Mouse (Mus musculus) kidney, adult 2 months (tissue): ENCODE measurements around the gene Slc15a4. TPM values are rescaled to one million over a fixed set of nuclear protein-coding genes. Genes with fewer than 3 reads are reported as not detected.
A peak's percentile ranks its signal among the peaks of the same experiment; 100 is the strongest.

Experiments
- DNase-seq: peaks from one replicate; pipeline ENCODE4 v3.0.0; 2021
- H3K27ac ChIP-seq: fragments of 200-500 bp; 2 replicates; pipeline ENCODE4 v1.5.1; 2012; ENCODE audit warnings: low read depth, low read length, control low read depth, inconsistent platforms; ENCODE audit not compliant: insufficient read depth
- H3K27me3 ChIP-seq: fragments of 200-500 bp; replicated peaks from 2 replicates; pipeline ENCODE4 v1.6.1; 2012; ENCODE audit warnings: mild to moderate bottlenecking, moderate library complexity, low read length, inconsistent platforms; ENCODE audit not compliant: control insufficient read depth, insufficient read depth
- H3K36me3 ChIP-seq: fragments of 200-500 bp; 2 replicates; pipeline ENCODE4 v1.6.1; 2012; ENCODE audit warnings: mild to moderate bottlenecking, moderate library complexity, low read length, inconsistent platforms; ENCODE audit not compliant: control insufficient read depth, insufficient read depth
- H3K4me1 ChIP-seq: fragments of 200-500 bp; 2 replicates; pipeline ENCODE4 v1.6.1; 2011; ENCODE audit warnings: low read length; ENCODE audit not compliant: control insufficient read depth, insufficient read depth
- H3K4me3 ChIP-seq: fragments of 200-500 bp; 2 replicates; pipeline ENCODE4 v1.5.1; 2011; ENCODE audit warnings: mild to moderate bottlenecking, low read depth, low read length, control low read depth; ENCODE audit not compliant: insufficient read depth
- CTCF ChIP-seq: fragments of 200-500 bp; conservative IDR thresholded peaks from 2 replicates; pipeline ENCODE4 v1.5.1; 2011; ENCODE audit warnings: low read depth, mild to moderate bottlenecking, control low read depth, low read length, moderate library complexity, mixed read lengths; ENCODE audit not compliant: insufficient read depth, insufficient read length
- POLR2A ChIP-seq: fragments of 200-500 bp; IDR thresholded peaks from one replicate; pipeline ENCODE4 v1.6.1; 2011; ENCODE audit warnings: low read depth, low read length, control low read depth
- WGBS: fragments of 180-500 bp; shearing (Covaris S2); methylation state at CpG from one replicate; pipeline ENCODE4 v1.1.7; 2018; 5-methylcytosine and 5-hydroxymethylcytosine counted together
- polyA plus RNA-seq: library from polyadenylated mRNA; depleted of rRNA; stranded (reverse); fragments of >200 nt; gene quantifications from 2 replicates; pipeline ENCODE4 v1.2.3, GENCODE M21; 2012

Gene Slc15a4
- polyA plus RNA-seq, 1 experiment: 20.6 TPM

DNA sequence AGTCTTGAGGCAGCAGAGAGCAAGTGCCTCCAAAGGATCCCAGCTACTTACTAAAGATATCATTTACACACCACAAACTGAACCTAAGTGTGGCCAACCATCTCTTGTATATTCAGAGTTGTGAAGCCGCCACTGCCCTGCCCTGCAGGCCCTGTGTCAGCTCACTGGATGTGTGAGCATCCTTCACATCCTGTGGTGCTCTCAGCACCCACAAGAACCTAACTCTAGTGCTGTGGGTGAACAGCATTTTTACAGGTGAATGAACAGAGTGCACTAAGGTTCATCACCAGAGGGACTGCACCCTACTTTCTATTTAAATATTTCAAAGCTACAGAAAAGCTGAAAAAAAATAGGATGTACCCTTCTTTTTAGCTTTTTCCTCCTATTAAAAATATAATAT, 20.8 kb downstream of the Slc15a4 start:
- Histone ChIP-seq H3K4me3 (no peak overlapping the region), H3K27ac (peak overlapping the region; percentile 15; the same call in 1 of the 2 replicates), H3K4me1 (peaks cover 26% of the 10 kb centered on the region), H3K27me3 (no peaks in the 10 kb centered on the region), H3K36me3 (no peaks in the 10 kb centered on the region)
- no peak for TF ChIP-seq POLR2A
- TF ChIP-seq CTCF: no peak
- no peak for DNase-seq
- 70% methylated on average over 1 of the region's 1 CpGs for WGBS

DNA sequence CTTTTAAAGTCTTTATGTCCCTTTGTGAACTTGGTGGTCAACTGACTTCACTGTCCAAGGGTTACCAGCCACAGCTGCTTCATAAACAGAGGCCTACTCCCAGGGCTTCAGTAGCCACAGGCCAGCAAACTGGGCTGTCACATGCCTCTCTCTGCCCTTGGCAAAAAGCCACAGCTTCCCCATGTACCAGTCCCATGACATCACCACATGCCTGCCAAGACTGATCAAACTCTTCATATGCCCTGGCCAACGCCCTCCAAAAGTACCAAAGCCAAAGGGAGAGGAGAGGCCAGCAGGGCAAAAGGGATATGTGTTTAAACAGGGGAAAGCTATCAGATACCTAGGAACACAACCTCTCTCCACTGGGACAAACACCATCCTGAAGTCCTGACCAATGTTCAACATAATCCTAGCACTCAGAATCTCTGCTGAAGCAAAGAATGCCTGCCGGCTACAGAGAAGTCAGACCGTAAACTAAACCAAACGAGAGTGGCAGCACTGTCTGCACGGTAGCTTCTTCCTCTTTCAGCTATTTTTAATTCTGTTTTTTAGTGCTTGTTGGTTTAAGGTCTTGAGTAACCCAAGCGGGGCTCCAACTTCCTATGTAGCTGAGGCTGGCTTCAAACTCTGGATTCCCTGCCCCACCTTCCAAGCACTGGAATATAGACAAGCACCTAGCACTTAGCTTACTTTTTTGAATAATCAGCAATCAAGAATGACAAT, 21.7 kb downstream of the Slc15a4 start:
- DNase-seq: peak; percentile 93
- WGBS: 40% methylated on average over 6 of the region's 6 CpGs

DNA sequence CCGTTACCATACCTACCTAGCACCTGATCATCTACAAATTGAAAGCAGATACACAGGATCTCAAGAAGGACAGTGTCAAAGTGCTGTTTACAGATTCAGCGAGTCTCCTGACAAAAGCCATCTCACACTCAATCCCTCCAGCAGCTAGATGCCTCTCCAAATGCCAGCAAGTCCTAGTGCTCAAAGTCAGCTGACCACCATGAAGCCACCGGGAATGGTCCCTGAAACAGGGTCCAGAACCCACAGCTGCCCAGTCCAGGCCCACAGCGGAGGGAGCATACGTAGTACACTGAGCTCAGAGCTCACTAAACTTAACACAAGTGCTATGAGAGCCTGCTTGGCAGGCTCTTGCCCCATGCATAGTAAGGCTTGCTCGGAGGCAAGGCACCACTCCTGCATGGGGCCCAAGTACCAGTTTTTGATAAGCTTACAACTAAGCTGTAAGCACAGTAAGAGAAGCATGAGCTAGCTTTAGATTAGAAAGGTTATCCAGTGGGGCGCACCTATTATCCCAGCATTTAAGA, 23.4 kb downstream of the Slc15a4 start:
- peaks cover 16% of the 10 kb centered on the region for H3K4me1 ChIP-seq
- no peak overlapping the region for H3K4me3 ChIP-seq
- no peaks in the 10 kb centered on the region for H3K27me3 ChIP-seq
- DNase-seq: no peak
- 82% methylated on average over 7 of the region's 7 CpGs for WGBS
- no peak overlapping the region for H3K27ac ChIP-seq
- TF ChIP-seq CTCF (no peak), POLR2A (no peak)
- no peaks in the 10 kb centered on the region for H3K36me3 ChIP-seq

More for the DNA sequence above, 21.7 kb downstream of the Slc15a4 start:
- no peak overlapping the region for H3K4me3 ChIP-seq
- TF ChIP-seq POLR2A (no peak), CTCF (no peak)
- peak overlapping the region; percentile 64; the same call in 1 of the 2 replicates for H3K27ac ChIP-seq
- no peaks in the 10 kb centered on the region for H3K27me3 ChIP-seq
- H3K36me3 ChIP-seq: no peaks in the 10 kb centered on the region
- H3K4me1 ChIP-seq: peaks cover 21% of the 10 kb centered on the region

DNA sequence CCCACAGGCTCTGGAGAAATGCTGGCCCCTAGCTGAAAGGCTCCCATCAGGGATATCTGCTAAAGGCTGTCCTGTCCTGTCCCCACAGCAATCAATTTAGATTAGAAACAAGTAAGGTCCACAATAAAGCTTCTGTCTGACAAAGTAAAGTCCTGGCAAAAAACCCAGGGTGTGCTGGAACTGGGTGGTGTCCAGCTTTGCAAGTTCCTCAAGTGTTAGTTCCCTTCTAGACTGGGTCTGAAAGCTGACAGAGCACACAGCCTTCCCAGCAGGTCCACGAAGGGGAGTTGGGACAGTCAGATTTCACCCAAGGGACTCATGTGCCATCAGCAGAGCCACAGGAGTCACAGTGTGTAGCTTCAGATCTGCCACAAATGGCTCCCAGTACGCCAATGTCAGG, 25.2 kb downstream of the Slc15a4 start:
- Histone ChIP-seq H3K4me3 (no peak overlapping the region), H3K36me3 (0 out of 2 replicates have a peak, but pooled peaks cover 1% of the 10 kb centered on the region), H3K4me1 (peaks cover 16% of the 10 kb centered on the region), H3K27me3 (no peaks in the 10 kb centered on the region), H3K27ac (no peak overlapping the region)
- 85% methylated on average over 2 of the region's 2 CpGs for WGBS
- TF ChIP-seq POLR2A: no peak
- TF ChIP-seq CTCF: no peak
- no peak for DNase-seq

DNA sequence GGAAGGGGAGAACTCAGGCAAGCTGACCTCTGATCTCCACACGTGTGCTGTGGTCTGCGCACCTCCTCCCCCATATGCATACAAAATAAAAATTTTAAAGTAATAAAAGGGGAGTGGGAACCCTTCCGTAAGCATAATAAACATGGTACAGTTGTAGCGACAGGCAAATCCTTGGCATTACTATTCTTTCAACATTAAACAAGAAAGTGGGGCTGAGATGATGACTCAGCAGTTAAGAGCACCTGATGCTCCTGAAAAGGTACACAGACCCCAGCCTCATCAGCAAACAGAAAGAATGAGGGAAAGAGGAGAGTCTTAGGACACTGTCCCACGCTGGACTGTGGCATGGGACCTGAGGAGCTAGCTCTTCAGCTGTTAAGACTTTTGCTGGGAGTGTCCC, 29.7 kb downstream of the Slc15a4 start:
- no peaks in the 10 kb centered on the region for H3K4me1 ChIP-seq
- no peaks in the 10 kb centered on the region for H3K27me3 ChIP-seq
- WGBS: 89% methylated on average over 5 of the region's 5 CpGs
- no peak for TF ChIP-seq CTCF
- TF ChIP-seq POLR2A: no peak
- peaks cover 3% of the 10 kb centered on the region for H3K36me3 ChIP-seq
- DNase-seq: no peak
- no peak overlapping the region for H3K27ac ChIP-seq
- no peak overlapping the region for H3K4me3 ChIP-seq

DNA sequence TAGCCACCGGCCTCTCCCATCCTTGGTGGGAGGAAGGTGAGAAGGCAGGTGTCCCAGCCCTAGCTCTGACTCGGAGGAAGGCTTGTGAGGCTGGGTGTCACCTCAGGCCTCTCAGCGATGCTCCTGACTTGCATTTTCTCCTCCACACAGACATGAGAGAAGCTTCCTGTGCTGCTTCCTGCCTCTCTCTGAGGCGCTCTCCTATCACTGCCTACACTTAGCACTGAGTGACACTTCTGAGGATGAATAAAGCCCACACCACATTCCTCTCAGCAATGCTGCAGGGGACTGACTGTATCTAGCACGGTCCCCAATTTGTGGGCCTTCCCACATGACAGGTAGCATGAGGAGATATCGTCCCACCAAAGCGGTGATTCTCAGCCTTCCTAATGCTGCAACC, 35.8 kb downstream of the Slc15a4 start:
- Histone ChIP-seq H3K4me1 (no peaks in the 10 kb centered on the region), H3K27me3 (no peaks in the 10 kb centered on the region), H3K27ac (no peak overlapping the region), H3K4me3 (no peak overlapping the region), H3K36me3 (peaks cover 1% of the 10 kb centered on the region)
- TF ChIP-seq CTCF: no peak
- TF ChIP-seq POLR2A: no peak
- DNase-seq: no peak
- WGBS: 82% methylated on average over 7 of the region's 7 CpGs

DNA sequence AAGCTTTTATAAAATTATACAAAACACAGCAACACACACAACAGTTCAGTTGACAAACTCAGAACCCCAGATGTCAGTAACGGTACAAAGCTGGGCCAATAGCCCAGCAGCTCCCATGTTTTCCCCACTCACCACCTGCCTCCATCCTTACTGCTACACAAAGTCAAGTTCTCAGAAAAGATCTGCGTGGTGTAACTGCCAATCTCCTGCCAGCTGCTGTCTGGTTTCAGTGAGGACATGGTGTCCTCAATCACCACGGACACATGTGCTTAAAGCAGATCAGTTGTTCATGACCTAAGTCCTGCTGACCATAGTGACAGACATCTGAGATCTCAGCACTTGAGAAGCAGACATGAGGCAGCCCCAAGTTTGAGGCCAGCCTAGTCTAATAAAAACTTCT, 37.0 kb downstream of the Slc15a4 start:
- DNase-seq: no peak
- Histone ChIP-seq H3K27me3 (no peaks in the 10 kb centered on the region), H3K4me1 (no peaks in the 10 kb centered on the region), H3K36me3 (no peaks in the 10 kb centered on the region), H3K4me3 (no peak overlapping the region), H3K27ac (no peak overlapping the region)
- WGBS: 94% methylated on average over 3 of the region's 3 CpGs
- TF ChIP-seq POLR2A (no peak), CTCF (no peak)

- Histone ChIP-seq H3K4me3 (no peak overlapping the region), H3K4me1 (no peaks in the 10 kb centered on the region), H3K27ac (no peak overlapping the region), H3K36me3 (no peaks in the 10 kb centered on the region), H3K27me3 (no peaks in the 10 kb centered on the region)
- WGBS: 69% methylated on average over 6 of the region's 6 CpGs
- TF ChIP-seq CTCF (peak; percentile 58), POLR2A (no peak)
- DNase-seq: peak; percentile 38
These were observed 39.8 kb downstream of the Slc15a4 start for GRCm38 (mm10) chr5:127592854-127593253.
